Mouse (Mus musculus) spleen, adult 2 months (tissue): ENCODE measurements around the gene Pim3.

Experiments
- CTCF ChIP-seq: fragments of 200-500 bp; IDR thresholded peaks from 2 replicates; pipeline ENCODE4 v1.5.1; 2011; ENCODE audit warnings: mild to moderate bottlenecking, inconsistent platforms; ENCODE audit not compliant: insufficient read depth, insufficient read length, insufficient replicate concordance; ENCODE audit errors: extremely low read depth
- POLR2A ChIP-seq: fragments of 200-500 bp; IDR thresholded peaks from 2 replicates; pipeline ENCODE4 v1.6.1; 2011; ENCODE audit warnings: low read depth, low read length, inconsistent platforms

DNA sequence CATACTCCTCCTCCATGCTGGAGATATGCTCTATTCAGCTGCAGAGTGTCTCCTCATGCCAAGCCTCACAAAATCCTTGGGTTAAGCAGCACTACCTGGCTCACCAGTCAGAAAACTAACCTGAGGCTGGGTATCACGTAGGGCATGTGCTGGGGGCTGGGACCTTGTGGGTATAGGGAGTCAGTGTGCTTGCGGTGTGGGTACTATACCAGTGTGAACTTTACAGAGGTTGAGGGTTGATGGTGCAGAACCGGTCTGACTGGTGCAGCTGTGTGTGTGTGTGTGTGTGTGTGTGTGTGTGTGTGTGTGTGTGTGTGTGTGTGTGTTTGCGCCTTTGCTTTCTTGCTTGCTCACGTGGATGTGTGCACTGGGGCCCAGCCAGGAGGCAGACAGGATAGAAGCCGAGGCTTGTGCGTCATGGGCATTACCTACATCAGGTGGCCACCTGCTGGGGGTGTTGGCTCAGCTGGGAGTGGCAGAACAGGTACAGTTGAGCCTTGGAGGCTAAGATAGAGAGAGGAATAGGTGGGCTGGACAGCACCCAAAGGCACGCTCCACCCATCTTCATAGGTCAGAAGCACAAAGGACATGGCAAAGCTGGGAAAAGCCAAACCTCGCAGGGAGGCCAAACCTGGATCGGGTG lies 10.4 kb upstream of the Pim3 start:
- TF ChIP-seq CTCF (no peak), POLR2A (no peak)
